Mouse (Mus musculus) myocyte (in vitro differentiated cells): ENCODE data around the gene Ank3. TPM values are rescaled to one million over a fixed set of nuclear protein-coding genes. Genes with fewer than 3 reads are reported as not detected.

Source experiments
- H3K27me3 ChIP-seq: one replicate; pipeline ENCODE4 v1.6.1; 2011; ENCODE audit not compliant: control insufficient read depth, insufficient read depth, insufficient read length
- H3K36me3 ChIP-seq: one replicate; pipeline ENCODE4 v1.6.1; 2011; ENCODE audit not compliant: control insufficient read depth, insufficient read depth
- H3K4me2 ChIP-seq: one replicate; pipeline ENCODE4 v1.6.1; 2011; ENCODE audit warnings: low read depth, control low read depth
- H3K4me3 ChIP-seq: one replicate; pipeline ENCODE4 v1.5.1; 2011; ENCODE audit warnings: mild to moderate bottlenecking, control low read depth, moderate library complexity
- H3K79me2 ChIP-seq: one replicate; pipeline ENCODE4 v1.6.1; 2011; ENCODE audit not compliant: control insufficient read depth, insufficient read depth
- H3ac ChIP-seq: one replicate; pipeline ENCODE4 v1.6.1; 2011; ENCODE audit not compliant: control insufficient read depth, insufficient read length
- CEBPB ChIP-seq: IDR thresholded peaks from 2 replicates; pipeline ENCODE4 v1.6.1; 2011; ENCODE audit warnings: mild to moderate bottlenecking, moderate library complexity; ENCODE audit not compliant: poor library complexity, insufficient read depth, severe bottlenecking
- E2F4 ChIP-seq: IDR thresholded peaks from one replicate; pipeline ENCODE4 v1.6.1; 2011; ENCODE audit warnings: mild to moderate bottlenecking, control low read depth, moderate library complexity; ENCODE audit not compliant: insufficient read depth
- MAX ChIP-seq: IDR thresholded peaks from one replicate; pipeline ENCODE4 v1.6.1; 2011; ENCODE audit warnings: low read depth, mild to moderate bottlenecking, control low read depth
- MYOD1 ChIP-seq, 3 experiments: IDR thresholded peaks; one replicate each; pipeline ENCODE4 v1.6.1; 2011; ENCODE audit warnings: control low read depth in 2 of 3, low read depth in 2 of 3, mild to moderate bottlenecking in 2 of 3, moderate library complexity in 1 of 3; ENCODE audit not compliant: insufficient read length in 2 of 3, control insufficient read depth in 1 of 3
- MYOG ChIP-seq, 3 experiments: IDR thresholded peaks; one replicate each; pipeline ENCODE4 v1.6.1; 2011; ENCODE audit warnings: control low read depth in 2 of 3, low read depth in 2 of 3, mild to moderate bottlenecking in 2 of 3; ENCODE audit not compliant: insufficient read length in 2 of 3, control insufficient read depth in 1 of 3, insufficient read depth in 1 of 3
- POLR2A ChIP-seq: IDR thresholded peaks from one replicate; pipeline ENCODE4 v1.6.1; 2011; ENCODE audit warnings: low read depth, mild to moderate bottlenecking, control low read depth, moderate library complexity; ENCODE audit not compliant: insufficient read length
- POLR2AphosphoS2 ChIP-seq: IDR thresholded peaks from one replicate; pipeline ENCODE4 v1.6.1; 2011; ENCODE audit warnings: low read depth, control low read depth; ENCODE audit not compliant: insufficient read length
- REST ChIP-seq: IDR thresholded peaks from one replicate; pipeline ENCODE4 v1.6.1; 2011; ENCODE audit warnings: mild to moderate bottlenecking, control low read depth, moderate library complexity; ENCODE audit not compliant: insufficient read depth, insufficient read length
- SRF ChIP-seq: IDR thresholded peaks from one replicate; pipeline ENCODE4 v1.6.1; 2011; ENCODE audit warnings: low read depth; ENCODE audit not compliant: control insufficient read depth, insufficient read length
- TCF12 ChIP-seq: IDR thresholded peaks from one replicate; pipeline ENCODE4 v1.6.1; 2011; ENCODE audit warnings: mild to moderate bottlenecking, control low read depth; ENCODE audit not compliant: poor library complexity, insufficient read depth, severe bottlenecking
- TCF3 ChIP-seq: IDR thresholded peaks from one replicate; pipeline ENCODE4 v1.6.1; 2011; ENCODE audit warnings: low read depth, control low read depth; ENCODE audit not compliant: insufficient read length
- USF1 ChIP-seq: IDR thresholded peaks from one replicate; pipeline ENCODE4 v1.6.1; 2011; ENCODE audit warnings: low read depth, mild to moderate bottlenecking, control low read depth, moderate library complexity
- polyA plus RNA-seq: library from polyadenylated mRNA; unstranded; fragments of >200 nt; fragmentation: generic; extraction: Trizol; gene quantifications from one replicate; pipeline ENCODE4 v1.2.1, GENCODE M21; 2012; ENCODE audit warnings: missing spikeins

Gene Ank3
- polyA plus RNA-seq, 1 experiment, result 5.5 TPM

DNA sequence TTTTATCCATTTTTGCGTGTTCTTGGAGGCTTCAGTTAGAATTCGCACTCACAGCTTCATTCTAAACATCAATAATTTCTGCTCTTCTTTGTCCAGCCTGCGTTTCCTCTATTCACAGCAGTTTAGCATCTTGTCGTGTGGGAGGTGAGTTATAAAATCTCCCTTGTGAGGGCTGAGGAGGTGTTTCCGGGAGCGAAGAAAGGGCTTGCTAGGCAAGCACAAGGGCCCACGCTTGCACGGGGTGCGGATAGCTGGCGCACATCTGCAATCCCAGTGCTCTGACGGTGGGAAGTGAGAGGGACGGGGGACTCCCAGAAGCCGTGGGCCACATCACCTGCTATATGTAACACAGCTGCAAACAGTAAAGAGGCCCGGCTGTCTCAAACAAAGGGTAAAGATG lies 26.5 kb upstream of the Ank3 start:
- H3ac ChIP-seq, result no peak overlapping the region
- H3K4me3 ChIP-seq, result no peak overlapping the region
- no peaks in the 10 kb centered on the region for H3K36me3 ChIP-seq
- TF ChIP-seq MAX, result no peak
- TF ChIP-seq CEBPB, result no peak
- no peaks in the 10 kb centered on the region for H3K79me2 ChIP-seq
- H3K27me3 ChIP-seq, result no peaks in the 10 kb centered on the region
- H3K4me2 ChIP-seq, result no peak overlapping the region

DNA sequence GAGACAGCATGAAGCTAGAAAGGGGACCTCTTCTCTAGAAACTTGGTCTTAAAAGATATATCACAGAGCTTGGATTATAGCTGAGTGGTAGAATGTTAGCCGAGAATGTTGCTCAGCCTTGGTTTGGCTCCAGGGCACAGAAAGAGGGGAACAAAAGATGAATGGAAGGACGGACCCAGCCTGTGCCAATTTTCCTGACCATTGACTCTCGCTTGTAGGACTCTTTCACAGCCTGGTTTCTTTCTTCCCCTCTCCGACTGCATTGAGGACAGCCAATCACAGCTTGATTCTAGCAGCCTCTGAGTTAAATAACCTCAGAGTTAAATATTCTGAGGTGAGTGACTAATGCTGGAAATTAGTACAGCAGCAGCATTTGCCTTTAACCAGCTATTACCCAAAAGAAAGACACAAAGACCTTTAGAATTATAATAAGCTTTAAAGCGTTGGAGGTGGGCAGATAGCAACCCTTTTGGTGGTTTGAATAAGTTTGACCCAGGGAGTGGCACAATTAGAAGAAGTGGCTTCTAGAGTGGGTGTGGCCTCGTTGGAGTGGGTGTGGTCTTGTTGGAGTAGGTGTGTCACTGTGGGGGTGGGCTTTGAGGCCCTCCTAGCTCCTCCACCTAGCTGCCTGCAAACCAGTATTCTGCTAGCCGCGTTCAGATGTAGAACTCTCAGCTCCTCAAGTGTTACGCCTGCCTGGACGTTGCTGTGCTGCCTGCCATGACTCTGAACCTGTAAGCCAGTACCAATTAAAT lies 24.6 kb upstream of the Ank3 start:
- TF ChIP-seq SRF (no peak), E2F4 (no peak), MYOD1 (IDR thresholded peaks at IDR 0.05; ENCODE audit: control insufficient read depth in 1 of 3, insufficient read length in 2 of 3, low read depth in 2 of 3) (no peak), MAX (no peak), CEBPB (no peak)
- no peak overlapping the region for H3ac ChIP-seq

DNA sequence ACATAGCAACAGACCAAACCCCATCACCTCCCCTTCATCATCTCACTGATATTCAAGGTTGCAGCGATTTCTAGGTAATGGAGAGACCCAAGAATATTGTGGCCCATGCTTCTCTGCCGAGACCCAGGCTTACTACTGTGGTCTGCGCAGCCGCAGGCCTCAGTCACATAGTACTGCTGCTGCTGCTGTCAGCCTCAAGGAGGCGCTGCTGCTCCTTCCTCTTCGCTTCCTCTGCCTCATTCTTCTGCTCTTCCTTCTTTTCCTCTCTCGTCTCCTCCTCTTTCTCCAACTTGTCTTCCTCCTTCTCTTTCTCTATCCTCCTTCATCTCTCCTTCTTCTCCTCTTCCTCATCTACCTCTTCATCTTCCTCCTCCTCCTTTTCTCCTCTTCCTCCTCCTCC lies 23.4 kb upstream of the Ank3 start:
- H3K79me2 ChIP-seq, result no peaks in the 10 kb centered on the region

More for the DNA sequence above, 24.6 kb upstream of the Ank3 start:
- Histone ChIP-seq H3K79me2 (no peaks in the 10 kb centered on the region), H3K4me3 (no peak overlapping the region), H3K27me3 (no peaks in the 10 kb centered on the region), H3K36me3 (no peaks in the 10 kb centered on the region), H3K4me2 (no peak overlapping the region)

DNA sequence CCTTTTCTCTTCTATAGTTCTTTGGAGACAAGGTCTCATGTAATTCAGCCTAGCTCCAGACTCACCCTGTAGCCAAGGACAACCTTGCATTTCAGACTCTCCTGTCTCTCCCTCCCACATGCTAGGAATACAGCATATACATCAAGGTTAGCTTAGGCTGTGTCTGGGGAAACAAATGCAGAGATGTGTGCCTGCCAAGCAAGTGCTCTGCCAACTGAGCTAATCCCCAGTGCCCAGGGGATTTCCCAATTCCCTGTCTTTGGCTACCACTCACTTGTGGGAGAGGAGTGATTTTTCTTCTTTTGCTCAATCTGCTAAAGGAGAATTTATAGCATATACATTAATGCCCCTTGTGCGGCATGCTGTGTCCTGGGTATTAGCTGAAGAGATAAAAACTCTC lies 15.4 kb upstream of the Ank3 start:
- Histone ChIP-seq H3K4me3 (no peak overlapping the region), H3K4me2 (no peak overlapping the region), H3K36me3 (no peaks in the 10 kb centered on the region), H3K27me3 (no peaks in the 10 kb centered on the region), H3K79me2 (no peaks in the 10 kb centered on the region), H3ac (no peak overlapping the region)
- TF ChIP-seq TCF3 (no peak), TCF12 (no peak), CEBPB (no peak), USF1 (no peak), MYOG (IDR thresholded peaks at IDR 0.05; ENCODE audit: control insufficient read depth in 1 of 3, insufficient read depth in 1 of 3, insufficient read length in 2 of 3, low read depth in 2 of 3) (no peak), REST (no peak), E2F4 (no peak), MAX (no peak), MYOD1 (IDR thresholded peaks at IDR 0.05; ENCODE audit: control insufficient read depth in 1 of 3, insufficient read length in 2 of 3, low read depth in 2 of 3) (no peak), SRF (no peak), POLR2A (no peak), POLR2AphosphoS2 (no peak)

More for the DNA sequence above, 23.4 kb upstream of the Ank3 start:
- no peak overlapping the region for H3ac ChIP-seq
- H3K27me3 ChIP-seq, result no peaks in the 10 kb centered on the region
- H3K4me3 ChIP-seq, result no peak overlapping the region
- no peaks in the 10 kb centered on the region for H3K36me3 ChIP-seq
- no peak for TF ChIP-seq SRF
- no peak for TF ChIP-seq POLR2AphosphoS2
- no peak for TF ChIP-seq TCF12
- TF ChIP-seq CEBPB, result no peak
- TF ChIP-seq MYOD1 (IDR thresholded peaks at IDR 0.05; ENCODE audit: control insufficient read depth in 1 of 3, insufficient read length in 2 of 3, low read depth in 2 of 3), result no peak
- TF ChIP-seq MAX, result no peak
- no peak for TF ChIP-seq REST
- TF ChIP-seq TCF3, result no peak
- no peak for TF ChIP-seq POLR2A
- TF ChIP-seq USF1, result no peak
- TF ChIP-seq E2F4, result no peak
- TF ChIP-seq MYOG (IDR thresholded peaks at IDR 0.05; ENCODE audit: control insufficient read depth in 1 of 3, insufficient read depth in 1 of 3, insufficient read length in 2 of 3, low read depth in 2 of 3), result no peak
- H3K4me2 ChIP-seq, result no peak overlapping the region

DNA sequence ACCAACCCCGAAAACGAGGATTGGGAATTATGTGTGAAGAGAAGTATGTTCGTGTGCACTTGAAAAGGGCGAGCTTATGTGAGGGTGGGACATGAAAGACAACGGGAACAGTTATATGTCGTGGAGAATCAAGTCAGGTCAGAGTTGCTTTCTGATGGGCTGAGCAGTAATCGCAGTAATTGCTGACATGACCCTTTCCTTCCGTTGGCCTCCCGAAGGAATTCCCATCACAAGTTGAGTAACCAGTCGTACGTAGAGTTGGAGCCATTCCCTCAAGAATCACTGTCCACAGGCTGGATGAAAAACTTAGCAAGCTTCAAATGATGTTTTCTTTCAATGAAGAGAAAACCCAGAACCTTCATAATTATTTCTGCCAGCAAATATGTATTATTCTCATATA lies 13.9 kb upstream of the Ank3 start:
- Histone ChIP-seq H3K4me2 (no peak overlapping the region), H3K36me3 (no peaks in the 10 kb centered on the region), H3ac (no peak overlapping the region), H3K27me3 (no peaks in the 10 kb centered on the region), H3K4me3 (no peak overlapping the region), H3K79me2 (no peaks in the 10 kb centered on the region)
- TF ChIP-seq TCF12, result no peak
- no peak for TF ChIP-seq MAX
- TF ChIP-seq REST, result no peak
- no peak for TF ChIP-seq MYOG (IDR thresholded peaks at IDR 0.05; ENCODE audit: control insufficient read depth in 1 of 3, insufficient read depth in 1 of 3, insufficient read length in 2 of 3, low read depth in 2 of 3)
- TF ChIP-seq MYOD1 (IDR thresholded peaks at IDR 0.05; ENCODE audit: control insufficient read depth in 1 of 3, insufficient read length in 2 of 3, low read depth in 2 of 3), result no peak
- TF ChIP-seq CEBPB, result no peak
- no peak for TF ChIP-seq POLR2A
- TF ChIP-seq POLR2AphosphoS2, result no peak
- TF ChIP-seq USF1, result no peak
- no peak for TF ChIP-seq SRF
- TF ChIP-seq TCF3, result no peak
- no peak for TF ChIP-seq E2F4
